Mouse (Mus musculus): ENCODE measurements around the gene Fbxl16.
A peak's percentile ranks its signal among the peaks of the same experiment; 100 is the strongest.

Fbxl16 gene

DNA sequence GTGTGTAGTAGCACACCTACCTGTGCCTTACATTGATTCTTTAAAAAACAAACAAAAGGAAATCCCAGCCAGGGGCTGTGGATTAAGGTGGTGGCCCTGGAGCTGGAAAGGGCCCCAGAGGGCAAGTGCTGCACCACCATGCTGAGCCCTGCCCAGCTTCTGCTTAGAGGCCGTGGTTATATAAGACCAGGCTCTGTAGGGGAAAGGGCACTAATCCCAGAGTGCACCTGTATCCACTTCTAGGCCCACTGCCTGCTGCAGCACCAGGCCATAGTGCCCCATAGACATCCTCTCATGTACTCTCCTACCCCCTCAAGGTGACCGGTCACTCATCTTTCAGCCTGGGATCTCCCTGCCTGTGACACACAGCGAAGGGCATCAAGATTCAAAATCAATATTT lies 57.3 kb downstream of the Fbxl16 start:
- no peak for TF ChIP-seq GATA4 (IDR thresholded peaks at IDR 0.05; ENCODE audit: insufficient replicate concordance, low read length)

DNA sequence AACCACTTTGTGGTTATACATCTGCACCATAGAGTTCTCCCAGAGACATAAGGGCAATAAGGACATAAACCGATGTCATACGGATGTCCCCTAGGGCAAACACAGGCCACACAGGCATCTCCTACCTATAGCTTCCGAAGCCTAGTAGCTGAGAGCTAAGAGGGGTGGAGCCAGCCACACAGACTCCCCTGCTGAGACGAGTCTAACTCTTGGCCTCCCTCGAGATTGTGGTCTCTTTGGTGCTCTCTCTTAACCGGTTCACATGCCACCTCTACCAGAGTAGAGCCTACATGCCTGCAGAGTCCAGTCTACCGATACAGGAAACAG lies 58.6 kb downstream of the Fbxl16 start:
- no peak for TF ChIP-seq GATA4 (IDR thresholded peaks at IDR 0.05; ENCODE audit: insufficient replicate concordance, low read length)

DNA sequence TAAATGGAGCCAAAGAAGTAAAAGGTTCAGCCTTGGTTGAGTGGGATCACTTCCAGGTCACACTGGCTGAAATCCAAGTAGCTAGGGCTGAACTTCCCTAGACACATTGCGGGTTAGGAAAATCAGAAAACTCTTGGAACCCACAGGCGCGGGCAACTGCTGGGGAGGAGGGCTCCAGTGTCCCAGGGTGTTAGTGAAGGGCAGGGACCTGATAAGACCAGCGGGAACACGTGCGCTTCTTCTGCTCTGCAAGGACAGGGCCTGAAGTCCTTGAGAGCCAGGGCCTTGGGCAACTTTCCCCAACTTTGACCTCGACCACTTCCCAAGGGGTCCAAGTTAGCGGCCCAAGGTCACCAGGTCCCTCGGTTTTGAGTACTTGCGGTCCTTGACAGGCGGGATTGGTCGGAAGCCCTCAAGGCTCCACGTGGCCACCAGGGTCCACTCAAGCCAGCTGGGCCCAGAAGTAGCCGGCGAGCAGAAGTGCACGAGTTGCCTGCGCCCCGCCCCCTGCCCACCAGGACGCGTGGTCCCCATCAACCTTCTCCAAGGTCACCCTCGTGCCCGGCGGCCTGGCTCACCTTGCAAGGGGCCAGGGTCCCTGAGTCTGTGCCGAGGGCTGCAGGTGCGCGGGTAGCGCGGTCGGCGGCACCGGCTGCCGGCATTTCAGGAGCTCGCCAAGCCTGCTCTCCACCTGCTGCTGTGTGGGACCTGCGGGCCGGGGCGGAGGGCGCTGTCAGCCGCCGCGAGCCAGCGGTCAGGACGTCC lies 59.1 kb downstream of the Fbxl16 start:
- TF ChIP-seq GATA4 (IDR thresholded peaks at IDR 0.05; ENCODE audit: insufficient replicate concordance, low read length), result peak; percentile 35; the same call in 1 of the 2 replicates

DNA sequence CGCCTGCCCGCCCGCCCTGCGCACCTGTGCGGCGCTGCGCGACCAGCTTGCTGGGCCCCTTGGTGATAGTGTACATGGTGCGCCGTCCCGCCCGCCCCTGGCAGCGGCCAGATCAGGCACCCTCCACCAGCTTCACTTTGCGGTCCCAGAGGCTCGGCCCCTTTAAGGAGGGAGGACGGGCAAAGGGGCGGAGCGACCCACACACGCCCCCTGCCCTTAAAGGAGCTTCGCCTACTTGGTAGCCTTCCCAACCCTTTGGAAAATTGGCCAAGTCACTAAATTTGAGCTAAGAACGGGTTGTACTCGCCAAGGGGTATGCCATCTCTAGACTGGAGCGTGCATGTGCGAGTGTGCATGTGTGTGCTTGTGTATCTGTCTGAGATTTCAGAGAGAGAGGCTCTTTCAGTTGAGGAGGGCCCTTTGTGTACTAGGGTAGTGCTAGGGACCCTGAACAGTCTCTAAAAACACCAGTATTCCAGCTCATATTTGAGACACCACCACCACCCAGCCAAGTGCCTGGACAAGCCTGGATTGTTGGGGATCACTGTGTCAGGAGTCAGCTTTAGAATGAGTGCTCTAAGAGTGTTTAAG lies 59.8 kb downstream of the Fbxl16 start, which contains the start of gene Mcrip2:
TSS of gene Mcrip2 (minus strand) at position 164 of the 591 bp plus-strand sequence.
- TF ChIP-seq GATA4 (IDR thresholded peaks at IDR 0.05; ENCODE audit: insufficient replicate concordance, low read length), result no peak; the same call in 1 of the 2 replicates

DNA sequence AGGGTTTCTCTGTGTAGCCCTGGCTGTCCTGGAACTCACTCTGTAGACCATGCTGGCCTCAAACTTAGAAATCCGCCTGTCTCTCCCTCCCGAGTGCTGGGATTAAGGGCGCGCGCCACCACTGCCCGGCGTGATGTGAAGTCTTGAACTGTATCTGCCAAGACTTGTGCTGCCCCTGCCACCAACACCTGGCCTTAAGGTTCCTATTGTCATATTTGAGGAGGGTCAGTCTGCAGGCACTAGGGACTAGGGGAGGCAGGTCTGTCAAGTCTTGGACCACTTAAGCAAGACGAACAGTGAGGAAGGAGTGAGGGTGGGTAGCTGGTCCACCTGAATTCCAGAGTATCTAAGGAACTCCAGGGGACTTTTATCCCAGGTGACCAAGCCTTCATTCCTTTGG lies 60.6 kb downstream of the Fbxl16 start:
- no peak for TF ChIP-seq GATA4 (IDR thresholded peaks at IDR 0.05; ENCODE audit: insufficient replicate concordance, low read length)

DNA sequence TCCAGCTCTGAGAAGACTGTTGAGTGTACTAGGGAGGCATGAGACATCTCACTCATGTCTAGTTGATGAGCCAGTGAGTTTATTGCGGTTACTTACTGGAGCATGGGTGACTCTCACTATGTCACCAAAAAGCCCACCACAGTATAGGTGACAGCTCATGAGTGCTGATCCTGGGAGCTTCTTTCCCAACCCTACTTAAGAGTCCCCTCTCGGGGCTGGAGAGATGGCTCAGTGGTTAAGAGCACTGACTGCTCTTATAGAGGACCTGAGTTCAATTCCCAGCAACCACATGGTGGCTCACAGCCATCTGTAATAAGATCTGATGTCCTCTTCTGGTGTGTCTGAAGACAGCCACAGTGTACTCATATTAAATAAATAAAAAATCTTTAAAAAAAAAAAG lies 61.1 kb downstream of the Fbxl16 start:
- no peak for TF ChIP-seq GATA4 (IDR thresholded peaks at IDR 0.05; ENCODE audit: insufficient replicate concordance, low read length)

All from liver, adult (tissue).